Mouse (Mus musculus) ES-Bruce4 (cell line): ENCODE measurements around the gene Zfp202. TPM values are rescaled to one million over a fixed set of nuclear protein-coding genes. Genes with fewer than 3 reads are reported as not detected.

Source experiments
- H3K27ac ChIP-seq: 2 replicates; pipeline ENCODE4 v1.5.1; 2012; ENCODE audit warnings: low read length, inconsistent platforms; ENCODE audit not compliant: insufficient read depth
- H3K27me3 ChIP-seq: 2 replicates; pipeline ENCODE4 v1.6.1; 2012; ENCODE audit warnings: mild to moderate bottlenecking, low read length, inconsistent platforms; ENCODE audit not compliant: control insufficient read depth, poor library complexity, insufficient read depth, severe bottlenecking
- H3K36me3 ChIP-seq: 2 replicates; pipeline ENCODE4 v1.6.1; 2012; ENCODE audit warnings: inconsistent platforms, mild to moderate bottlenecking, low read length, moderate library complexity; ENCODE audit not compliant: control insufficient read depth, poor library complexity, insufficient read depth, severe bottlenecking
- H3K4me1 ChIP-seq: one replicate; pipeline ENCODE4 v1.8.1; 2011; ENCODE audit warnings: low read length; ENCODE audit not compliant: control insufficient read depth, insufficient read depth
- H3K4me3 ChIP-seq: 2 replicates; pipeline ENCODE4 v1.5.1; 2011; ENCODE audit warnings: low read depth, mild to moderate bottlenecking, low read length
- H3K9ac ChIP-seq: 2 replicates; pipeline ENCODE4 v1.6.1; 2012; ENCODE audit warnings: low read depth, mild to moderate bottlenecking, inconsistent platforms; ENCODE audit not compliant: poor library complexity, severe bottlenecking
- H3K9me3 ChIP-seq: replicated peaks from 2 replicates; pipeline ENCODE4 v1.6.1; 2012; ENCODE audit warnings: mild to moderate bottlenecking, low read length, inconsistent platforms; ENCODE audit not compliant: control insufficient read depth, poor library complexity, insufficient read depth, severe bottlenecking
- CTCF ChIP-seq: IDR thresholded peaks from one replicate; pipeline ENCODE4 v1.8.1; 2011; ENCODE audit warnings: low read depth, low read length
- EP300 ChIP-seq: IDR thresholded peaks from 2 replicates; pipeline ENCODE4 v1.6.1; 2011; ENCODE audit warnings: low read depth, low read length; ENCODE audit not compliant: insufficient read depth
- POLR2A ChIP-seq: IDR thresholded peaks from one replicate; pipeline ENCODE4 v1.8.1; 2011; ENCODE audit warnings: low read length; ENCODE audit not compliant: insufficient read depth
- polyA plus RNA-seq: library from polyadenylated mRNA; stranded (reverse); fragments of >200 nt; gene quantifications from 2 replicates; pipeline ENCODE4 v1.2.4, GENCODE M21; 2011; ENCODE audit warnings: low read depth; ENCODE audit not compliant: missing spikeins, insufficient read depth, insufficient read length

Gene Zfp202
- polyA plus RNA-seq, 1 experiment = 2.5 TPM

DNA sequence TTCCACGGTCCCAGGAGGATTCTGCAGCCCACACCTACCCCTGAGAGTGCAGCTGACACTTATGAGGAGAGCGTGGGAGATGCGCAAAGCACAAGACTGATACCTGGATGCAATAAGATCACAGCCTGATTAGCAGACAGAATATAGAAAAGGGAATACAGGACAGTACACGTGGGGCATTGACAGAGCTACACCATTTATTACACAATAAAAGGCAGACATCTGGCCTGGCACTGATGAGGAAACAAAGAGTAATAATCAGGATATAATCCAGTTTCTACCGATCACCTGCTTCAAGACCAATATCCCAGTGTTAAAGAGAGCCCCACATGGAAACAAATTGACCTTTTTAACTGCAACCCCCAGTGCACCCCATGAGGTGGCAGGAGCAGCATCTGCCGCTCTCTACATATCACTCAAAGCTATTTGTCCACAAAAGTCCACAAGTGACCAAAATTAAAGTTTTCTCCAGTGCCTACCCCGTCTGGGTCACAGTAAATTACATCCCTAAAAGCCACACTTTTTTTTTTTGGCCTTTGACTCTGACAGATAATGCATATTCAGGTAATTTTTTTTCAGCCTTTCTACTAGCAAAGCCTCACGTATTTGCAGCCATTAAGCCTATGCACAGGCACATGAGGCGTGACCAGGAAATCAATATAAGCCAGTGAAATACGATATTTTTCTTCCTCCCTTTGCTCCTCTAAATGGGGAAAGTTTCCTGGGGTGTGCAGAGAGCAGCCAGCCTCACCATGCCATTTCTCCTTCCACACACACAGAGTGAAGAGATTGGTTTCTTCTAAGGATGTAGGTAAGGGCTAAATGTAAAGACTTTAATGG is 42.3 kb downstream of the Zfp202 start:
- Histone ChIP-seq H3K9ac (no peak overlapping the region), H3K27ac (0 out of 2 replicates have a peak overlapping the region, but pooled peaks have one; percentile 25), H3K27me3 (no peaks in the 10 kb centered on the region), H3K4me1 (peaks cover under 1% of the 10 kb centered on the region), H3K9me3 (peaks cover 4% of the 10 kb centered on the region; the same call in 1 of the 2 replicates), H3K36me3 (peaks cover 27% of the 10 kb centered on the region), H3K4me3 (no peak overlapping the region)
- no peak for TF ChIP-seq POLR2A
- no peak for TF ChIP-seq CTCF
- no peak for TF ChIP-seq EP300

DNA sequence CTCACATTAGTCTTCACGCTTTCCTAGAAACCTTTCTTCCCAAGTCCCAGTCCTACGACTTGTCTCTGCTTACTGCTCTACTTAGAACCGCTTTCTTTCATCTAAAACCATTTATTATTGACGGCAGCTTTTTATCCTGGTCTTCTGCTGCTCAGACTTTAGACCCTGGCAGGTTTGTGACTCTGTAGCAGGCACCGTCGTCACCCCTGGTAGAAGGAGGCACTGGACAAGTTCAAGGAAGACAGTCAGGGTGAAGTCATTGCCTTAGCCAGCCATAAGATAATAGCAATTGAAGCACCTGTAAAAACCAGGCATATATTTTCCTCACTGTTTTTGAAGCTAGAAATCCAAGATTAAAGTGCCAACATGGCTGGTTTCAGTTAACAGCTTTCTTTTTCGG is 43.1 kb downstream of the Zfp202 start:
- no peak overlapping the region for H3K4me3 ChIP-seq
- no peaks in the 10 kb centered on the region for H3K4me1 ChIP-seq
- no peaks in the 10 kb centered on the region for H3K27me3 ChIP-seq
- TF ChIP-seq POLR2A (no peak), CTCF (no peak), EP300 (no peak)
- peaks cover 25% of the 10 kb centered on the region for H3K36me3 ChIP-seq
- H3K27ac ChIP-seq = 0 out of 2 replicates have a peak overlapping the region, but pooled peaks have one; percentile 25
- H3K9me3 ChIP-seq = peaks cover 4% of the 10 kb centered on the region; the same call in 1 of the 2 replicates
- H3K9ac ChIP-seq = no peak overlapping the region

DNA sequence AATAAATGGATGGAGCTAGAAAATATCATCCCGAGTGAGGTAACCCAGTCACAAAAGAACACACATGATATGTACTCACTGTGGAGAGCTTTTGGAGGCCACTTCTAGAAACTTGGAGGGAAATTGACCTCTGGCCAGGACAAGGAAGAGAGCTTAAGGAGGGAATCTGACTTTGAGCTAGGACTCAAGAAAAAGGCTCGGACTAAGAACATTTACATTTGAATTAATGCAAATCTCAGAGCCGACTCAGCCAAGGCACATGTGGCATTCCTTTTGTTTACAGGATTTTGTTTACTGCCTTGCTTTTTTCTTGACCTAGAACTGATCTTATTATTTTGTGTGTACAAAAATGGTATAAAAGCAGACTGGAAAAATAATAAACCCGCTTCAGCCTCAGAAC is 47.6 kb downstream of the Zfp202 start:
- peak overlapping the region; percentile 56; the same call in 1 of the 2 replicates for H3K4me3 ChIP-seq
- peaks cover 13% of the 10 kb centered on the region for H3K36me3 ChIP-seq
- no peaks in the 10 kb centered on the region for H3K27me3 ChIP-seq
- TF ChIP-seq POLR2A = peak; percentile 14
- TF ChIP-seq CTCF = no peak
- peak overlapping the region; percentile 99 for H3K27ac ChIP-seq
- H3K9me3 ChIP-seq = no peaks in the 10 kb centered on the region
- no peaks in the 10 kb centered on the region for H3K4me1 ChIP-seq
- H3K9ac ChIP-seq = peak overlapping the region; percentile 81

DNA sequence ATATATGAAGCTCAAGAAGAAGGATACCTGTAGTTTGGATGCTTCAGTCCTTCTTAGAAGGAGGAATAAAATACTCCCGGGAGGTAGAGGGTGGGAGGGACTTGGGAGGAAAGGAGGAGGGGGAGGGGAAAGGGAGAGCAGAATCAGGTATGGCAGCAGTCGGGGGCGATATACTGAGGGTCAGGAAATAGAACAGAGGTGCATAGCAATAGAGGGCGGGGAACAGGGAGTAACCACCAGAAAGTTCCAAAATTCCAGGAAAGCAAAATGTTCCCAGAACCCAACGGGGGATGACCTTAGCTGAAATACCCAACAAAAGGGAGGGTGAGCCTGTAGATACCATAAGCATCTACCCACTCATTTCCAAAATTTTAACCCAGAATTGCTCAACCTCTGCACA is 48.2 kb downstream of the Zfp202 start:
- no peaks in the 10 kb centered on the region for H3K9me3 ChIP-seq
- H3K4me3 ChIP-seq = peak overlapping the region; percentile 62
- peak overlapping the region; percentile 99 for H3K27ac ChIP-seq
- peak overlapping the region; percentile 81 for H3K9ac ChIP-seq
- no peaks in the 10 kb centered on the region for H3K4me1 ChIP-seq
- peaks cover 9% of the 10 kb centered on the region; the same call in 1 of the 2 replicates for H3K36me3 ChIP-seq
- TF ChIP-seq EP300 = peak; percentile 95
- TF ChIP-seq CTCF = no peak
- no peaks in the 10 kb centered on the region for H3K27me3 ChIP-seq

DNA sequence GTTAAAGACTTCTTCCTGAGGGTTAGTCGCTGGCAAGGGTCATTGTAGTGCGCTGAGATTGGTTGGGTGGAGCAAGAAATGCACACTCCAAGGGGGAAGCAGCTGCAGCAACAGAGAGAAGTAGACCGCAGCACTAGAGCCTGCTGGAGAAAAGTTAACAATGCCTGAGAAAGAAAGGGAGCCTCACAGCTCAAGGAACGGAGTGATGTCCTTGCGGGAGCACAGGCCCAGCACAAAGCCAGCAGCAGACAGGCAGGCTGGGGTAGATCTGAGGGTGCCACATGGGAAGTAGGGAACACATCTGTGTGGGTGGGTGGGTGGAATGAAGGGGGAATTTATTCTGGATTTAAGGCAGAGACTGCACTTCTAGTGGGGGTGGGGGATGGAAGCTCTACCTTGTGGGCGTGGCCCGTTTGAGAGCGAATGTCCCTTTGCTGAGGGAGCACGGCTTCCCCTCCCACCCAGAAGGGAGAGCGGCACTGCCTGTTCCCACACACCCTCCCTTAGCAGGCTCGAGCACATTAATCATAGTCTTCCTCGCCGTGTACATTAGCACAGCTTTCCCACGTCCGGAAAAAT is 49.2 kb downstream of the Zfp202 start:
- no peaks in the 10 kb centered on the region for H3K27me3 ChIP-seq
- H3K27ac ChIP-seq = peak overlapping the region; percentile 99
- H3K9me3 ChIP-seq = no peaks in the 10 kb centered on the region
- H3K36me3 ChIP-seq = no peaks in the 10 kb centered on the region; the same call in 1 of the 2 replicates
- TF ChIP-seq CTCF (no peak), EP300 (peak; percentile 66)
- no peaks in the 10 kb centered on the region for H3K4me1 ChIP-seq
- H3K4me3 ChIP-seq = peak overlapping the region; percentile 60
- H3K9ac ChIP-seq = peak overlapping the region; percentile 17
